Mouse (Mus musculus): Measurements from ENCODE around the gene Cpd. TPM values are rescaled to one million over a fixed set of nuclear protein-coding genes. Genes with fewer than 3 reads are reported as not detected.

Gene Cpd
- polyA plus RNA-seq, 1 experiment from 2014 or later = 21.1 TPM

- Histone ChIP-seq H3K27ac (ENCODE audit: low read length) (no peak overlapping the region), H3K4me1 (ENCODE audit: control insufficient read depth, insufficient read depth, low read length) (no peaks in the 10 kb centered on the region)
- WGBS = 87% methylated on average over 2 of the region's 2 CpGs
These were observed 9.8 kb upstream of the Cpd start for GRCm38 (mm10) chr11:76856601-76857000.

GRCm38 (mm10) chr11:76854475-76855341, 7.9 kb upstream of the Cpd start:
- WGBS = 65% methylated on average over 17 of the region's 17 CpGs

More at GRCm38 (mm10) chr11:76856601-76857000, 9.8 kb upstream of the Cpd start:
- H3K27me3 ChIP-seq (ENCODE audit: control insufficient read depth, insufficient read depth, low read length) = no peaks in the 10 kb centered on the region
- no peak overlapping the region for H3K4me3 ChIP-seq (ENCODE audit: low read depth, low read length)
- no peaks in the 10 kb centered on the region for H3K36me3 ChIP-seq (ENCODE audit: control insufficient read depth, insufficient read depth, low read length)
- H3K4me2 ChIP-seq (replicated peaks; ENCODE audit: low read depth, low read length) = no peak overlapping the region
- H3K9me3 ChIP-seq (ENCODE audit: control insufficient read depth, low read depth, low read length) = no peaks in the 10 kb centered on the region
- ATAC-seq (ENCODE audit: insufficient number of reproducible peaks, insufficient read depth, low FRiP score, low read depth) = no peak
- no peak overlapping the region for H3K9ac ChIP-seq (replicated peaks; ENCODE audit: low read depth, low read length)

DNA sequence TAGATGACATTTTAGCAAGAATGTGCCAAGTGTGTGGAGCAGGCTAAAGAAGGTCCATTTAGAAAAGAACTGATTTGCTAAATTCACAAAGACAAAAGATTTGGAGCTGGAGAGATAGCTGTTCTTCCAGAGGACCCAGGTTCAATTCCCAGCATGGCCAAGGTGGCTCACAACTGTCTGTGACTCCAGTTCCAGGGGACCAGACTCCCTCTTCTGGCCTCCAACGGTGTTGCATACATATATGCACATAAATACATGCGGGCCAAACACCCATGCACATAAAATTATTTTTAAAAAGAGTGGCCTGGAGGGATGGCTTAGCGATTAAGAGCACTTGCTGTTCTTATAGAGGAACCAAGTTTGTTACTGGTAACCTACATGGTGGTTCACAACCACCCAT, 4.7 kb upstream of the Cpd start:
- Histone ChIP-seq H3K9ac (replicated peaks; ENCODE audit: low read depth, low read length) (no peak overlapping the region), H3K4me2 (replicated peaks; ENCODE audit: low read depth, low read length) (no peak overlapping the region), H3K27me3 (ENCODE audit: control insufficient read depth, insufficient read depth, low read length) (no peaks in the 10 kb centered on the region), H3K27ac (ENCODE audit: low read length) (no peak overlapping the region), H3K4me1 (ENCODE audit: control insufficient read depth, insufficient read depth, low read length) (no peaks in the 10 kb centered on the region), H3K36me3 (ENCODE audit: control insufficient read depth, insufficient read depth, low read length) (no peaks in the 10 kb centered on the region), H3K9me3 (ENCODE audit: control insufficient read depth, low read depth, low read length) (no peaks in the 10 kb centered on the region), H3K4me3 (ENCODE audit: low read depth, low read length) (no peak overlapping the region)
- ATAC-seq (ENCODE audit: insufficient number of reproducible peaks, insufficient read depth, low FRiP score, low read depth) = no peak
- WGBS = 76% methylated on average over 3 of the region's 3 CpGs

More at GRCm38 (mm10) chr11:76854475-76855341, 7.9 kb upstream of the Cpd start:
- no peaks in the 10 kb centered on the region for H3K9me3 ChIP-seq (ENCODE audit: control insufficient read depth, low read depth, low read length)
- no peak overlapping the region for H3K4me2 ChIP-seq (replicated peaks; ENCODE audit: low read depth, low read length)
- no peak overlapping the region for H3K4me3 ChIP-seq (ENCODE audit: low read depth, low read length)
- ATAC-seq (ENCODE audit: insufficient number of reproducible peaks, insufficient read depth, low FRiP score, low read depth) = 0 out of 2 replicates have a peak, but pooled peaks have one; percentile 33
- H3K27ac ChIP-seq (ENCODE audit: low read length) = no peak overlapping the region
- no peaks in the 10 kb centered on the region for H3K27me3 ChIP-seq (ENCODE audit: control insufficient read depth, insufficient read depth, low read length)
- no peaks in the 10 kb centered on the region for H3K36me3 ChIP-seq (ENCODE audit: control insufficient read depth, insufficient read depth, low read length)
- no peaks in the 10 kb centered on the region for H3K4me1 ChIP-seq (ENCODE audit: control insufficient read depth, insufficient read depth, low read length)
- H3K9ac ChIP-seq (replicated peaks; ENCODE audit: low read depth, low read length) = no peak overlapping the region

GRCm38 (mm10) chr11:76849596-76849995, 2.8 kb upstream of the Cpd start:
- Histone ChIP-seq H3K4me2 (replicated peaks; ENCODE audit: low read depth, low read length) (no peak overlapping the region), H3K9me3 (ENCODE audit: control insufficient read depth, low read depth, low read length) (no peaks in the 10 kb centered on the region), H3K4me1 (ENCODE audit: control insufficient read depth, insufficient read depth, low read length) (peaks cover 12% of the 10 kb centered on the region), H3K9ac (replicated peaks; ENCODE audit: low read depth, low read length) (no peak overlapping the region), H3K27ac (ENCODE audit: low read length) (no peak overlapping the region), H3K27me3 (ENCODE audit: control insufficient read depth, insufficient read depth, low read length) (no peaks in the 10 kb centered on the region), H3K36me3 (ENCODE audit: control insufficient read depth, insufficient read depth, low read length) (no peaks in the 10 kb centered on the region), H3K4me3 (ENCODE audit: low read depth, low read length) (no peak overlapping the region)
- WGBS = 41% methylated on average over 2 of the region's 2 CpGs
- no peak for ATAC-seq (ENCODE audit: insufficient number of reproducible peaks, insufficient read depth, low FRiP score, low read depth)

DNA sequence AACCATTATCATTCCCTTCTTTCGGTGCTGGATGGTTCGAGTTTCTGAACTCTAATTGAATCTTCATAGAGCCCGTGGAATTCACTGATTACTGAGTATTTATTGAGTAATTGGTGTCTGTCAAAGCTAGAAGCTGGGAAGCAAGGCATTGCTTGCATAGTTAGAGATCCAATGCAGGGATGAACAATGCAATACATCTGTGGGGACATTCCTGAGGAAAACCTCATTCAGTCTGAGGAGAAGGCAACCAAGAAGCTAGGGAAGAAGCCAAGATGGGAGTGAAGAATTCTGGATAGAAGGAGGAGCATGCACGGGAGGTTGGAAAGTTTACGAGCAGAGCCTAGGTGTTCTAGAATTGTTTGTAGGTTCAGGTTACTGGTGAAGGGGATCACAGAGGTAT, 1.3 kb upstream of the Cpd start:
- H3K9ac ChIP-seq (replicated peaks; ENCODE audit: low read depth, low read length) = no peak overlapping the region
- H3K4me3 ChIP-seq (ENCODE audit: low read depth, low read length) = no peak overlapping the region
- peaks cover 16% of the 10 kb centered on the region for H3K4me1 ChIP-seq (ENCODE audit: control insufficient read depth, insufficient read depth, low read length)
- 72% methylated on average over 5 of the region's 5 CpGs for WGBS
- no peaks in the 10 kb centered on the region for H3K36me3 ChIP-seq (ENCODE audit: control insufficient read depth, insufficient read depth, low read length)
- H3K27me3 ChIP-seq (ENCODE audit: control insufficient read depth, insufficient read depth, low read length) = no peaks in the 10 kb centered on the region
- no peak overlapping the region for H3K4me2 ChIP-seq (replicated peaks; ENCODE audit: low read depth, low read length)
- no peaks in the 10 kb centered on the region for H3K9me3 ChIP-seq (ENCODE audit: control insufficient read depth, low read depth, low read length)
- H3K27ac ChIP-seq (ENCODE audit: low read length) = no peak overlapping the region
- ATAC-seq (ENCODE audit: insufficient number of reproducible peaks, insufficient read depth, low FRiP score, low read depth) = no peak

GRCm38 (mm10) chr11:76847354-76847753, 536 bp upstream of the Cpd start:
- Histone ChIP-seq H3K4me1 (ENCODE audit: control insufficient read depth, insufficient read depth, low read length) (peaks cover 19% of the 10 kb centered on the region), H3K4me2 (replicated peaks; ENCODE audit: low read depth, low read length) (peak overlapping the region; percentile 97), H3K27ac (ENCODE audit: low read length) (no peak overlapping the region), H3K9me3 (ENCODE audit: control insufficient read depth, low read depth, low read length) (no peaks in the 10 kb centered on the region), H3K4me3 (ENCODE audit: low read depth, low read length) (peak overlapping the region; percentile 79), H3K36me3 (ENCODE audit: control insufficient read depth, insufficient read depth, low read length) (no peaks in the 10 kb centered on the region), H3K9ac (replicated peaks; ENCODE audit: low read depth, low read length) (no peak overlapping the region; the same call in 1 of the 2 replicates), H3K27me3 (ENCODE audit: control insufficient read depth, insufficient read depth, low read length) (no peaks in the 10 kb centered on the region)
- no peak for ATAC-seq (ENCODE audit: insufficient number of reproducible peaks, insufficient read depth, low FRiP score, low read depth)
- 22% methylated on average over 8 of the region's 8 CpGs for WGBS

GRCm38 (mm10) chr11:76846011-76846877, 574 bp downstream of the Cpd start:
- WGBS = under 1% methylated on average over 89 of the region's 90 CpGs
- Histone ChIP-seq H3K27me3 (ENCODE audit: control insufficient read depth, insufficient read depth, low read length) (no peaks in the 10 kb centered on the region), H3K4me1 (ENCODE audit: control insufficient read depth, insufficient read depth, low read length) (peaks cover 20% of the 10 kb centered on the region), H3K4me3 (ENCODE audit: low read depth, low read length) (peak overlapping the region; percentile 79), H3K27ac (ENCODE audit: low read length) (peak overlapping the region; percentile 79), H3K36me3 (ENCODE audit: control insufficient read depth, insufficient read depth, low read length) (no peaks in the 10 kb centered on the region), H3K9ac (replicated peaks; ENCODE audit: low read depth, low read length) (peak overlapping the region; percentile 87), H3K4me2 (replicated peaks; ENCODE audit: low read depth, low read length) (peak overlapping the region; percentile 97), H3K9me3 (ENCODE audit: control insufficient read depth, low read depth, low read length) (no peaks in the 10 kb centered on the region)
- peak; percentile 56 for ATAC-seq (ENCODE audit: insufficient number of reproducible peaks, insufficient read depth, low FRiP score, low read depth)

GRCm38 (mm10) chr11:76845275-76845980, 1.4 kb downstream of the Cpd start:
- peaks cover 20% of the 10 kb centered on the region for H3K4me1 ChIP-seq (ENCODE audit: control insufficient read depth, insufficient read depth, low read length)
- peak overlapping the region; percentile 79 for H3K4me3 ChIP-seq (ENCODE audit: low read depth, low read length)
- no peaks in the 10 kb centered on the region for H3K27me3 ChIP-seq (ENCODE audit: control insufficient read depth, insufficient read depth, low read length)
- H3K27ac ChIP-seq (ENCODE audit: low read length) = no peak overlapping the region
- H3K36me3 ChIP-seq (ENCODE audit: control insufficient read depth, insufficient read depth, low read length) = no peaks in the 10 kb centered on the region
- peak overlapping the region; percentile 87; the same call in 1 of the 2 replicates for H3K9ac ChIP-seq (replicated peaks; ENCODE audit: low read depth, low read length)
- 23% methylated on average over 15 of the region's 15 CpGs for WGBS
- ATAC-seq (ENCODE audit: insufficient number of reproducible peaks, insufficient read depth, low FRiP score, low read depth) = no peak
- no peaks in the 10 kb centered on the region for H3K9me3 ChIP-seq (ENCODE audit: control insufficient read depth, low read depth, low read length)
- H3K4me2 ChIP-seq (replicated peaks; ENCODE audit: low read depth, low read length) = peak overlapping the region; percentile 97
